Mouse (Mus musculus) urinary bladder, postnatal 36 days (tissue): Measurements from ENCODE around the gene Crat.
A peak's percentile ranks its signal among the peaks of the same experiment; 100 is the strongest.

Experiments used
- DNase-seq, 2 experiments: peaks; one replicate each; pipeline ENCODE4 v3.0.0; 2022; ENCODE audit warnings: low spot score in 2 of 2, mixed read lengths in 1 of 2

The Crat gene

GRCm38 (mm10) chr2:30415157-30415935 lies at the start of gene Crat:
Crat (minus strand) TSS chr2:30415813.
- peak; percentile 91 to 95 for DNase-seq

DNA sequence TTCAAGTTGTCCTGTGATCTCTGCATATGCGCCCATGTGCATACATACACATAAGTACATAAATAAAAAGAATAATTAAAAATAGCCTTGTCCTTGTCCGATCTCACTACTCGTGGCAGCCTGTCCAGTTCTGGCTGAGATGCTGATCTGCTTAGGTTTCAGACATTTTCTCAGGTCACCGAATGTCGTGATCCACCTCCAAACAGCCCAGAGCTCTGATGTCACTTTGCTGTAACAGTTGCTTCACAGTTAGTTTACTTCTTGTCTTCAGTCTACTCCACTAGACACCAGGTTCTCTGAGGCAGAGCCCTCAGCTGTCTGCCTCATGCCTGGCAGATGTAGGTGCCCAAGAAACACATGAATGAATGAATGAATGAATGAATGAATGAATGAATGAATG lies 48.8 kb upstream of the Crat start:
- no peak for DNase-seq

DNA sequence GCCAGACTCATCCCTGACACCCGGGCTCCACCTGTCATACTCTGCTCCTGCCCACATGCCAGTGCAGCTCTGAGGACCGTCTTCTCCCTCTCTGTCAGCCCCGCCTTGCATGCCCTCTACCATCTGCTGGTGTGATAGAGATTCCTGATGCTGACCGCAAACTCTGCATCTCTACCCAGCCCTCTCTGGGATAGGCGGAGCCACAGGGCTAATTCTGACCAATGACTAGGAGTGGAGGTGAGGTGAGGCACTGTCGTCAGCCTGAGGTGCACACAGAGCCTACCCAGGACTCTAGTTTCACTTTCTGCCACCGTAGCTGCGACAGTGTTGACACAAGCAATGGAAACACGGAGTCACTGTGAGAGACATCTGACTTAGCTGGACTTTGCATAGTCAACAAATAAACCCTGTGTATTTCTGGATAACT lies 48.3 kb upstream of the Crat start:
- DNase-seq, result peak; percentile 70 to 73

- DNase-seq, result peak; percentile 61 to 79
Observed at GRCm38 (mm10) chr2:30463341-30463761, 47.7 kb upstream of the Crat start.

- no peak for DNase-seq
Observed at GRCm38 (mm10) chr2:30459241-30459640, 43.6 kb upstream of the Crat start.

DNA sequence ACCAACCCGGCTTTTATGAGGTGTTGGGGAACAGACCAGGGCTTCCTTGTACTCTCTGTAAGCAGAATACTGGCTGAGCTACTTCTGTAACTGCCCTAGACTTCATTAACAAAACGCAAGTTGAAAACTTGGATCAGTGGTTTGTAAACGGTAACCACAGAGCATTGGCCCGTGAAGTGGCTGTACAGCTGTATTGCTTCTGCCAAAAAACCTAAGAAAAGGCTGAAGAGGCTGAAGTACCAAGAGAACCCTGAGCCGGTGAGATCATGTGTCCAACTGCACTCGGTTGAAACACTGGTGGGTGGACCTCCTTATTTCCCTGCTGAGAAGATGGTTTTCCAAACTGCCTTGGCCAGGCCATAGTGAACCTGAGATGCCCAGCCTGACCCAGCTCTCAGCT lies 42.7 kb upstream of the Crat start:
- no peak for DNase-seq

- no peak for DNase-seq
Observed at GRCm38 (mm10) chr2:30456104-30456980, 40.7 kb upstream of the Crat start.

- no peak for DNase-seq
Observed at GRCm38 (mm10) chr2:30454587-30454986, 39.0 kb upstream of the Crat start.

DNA sequence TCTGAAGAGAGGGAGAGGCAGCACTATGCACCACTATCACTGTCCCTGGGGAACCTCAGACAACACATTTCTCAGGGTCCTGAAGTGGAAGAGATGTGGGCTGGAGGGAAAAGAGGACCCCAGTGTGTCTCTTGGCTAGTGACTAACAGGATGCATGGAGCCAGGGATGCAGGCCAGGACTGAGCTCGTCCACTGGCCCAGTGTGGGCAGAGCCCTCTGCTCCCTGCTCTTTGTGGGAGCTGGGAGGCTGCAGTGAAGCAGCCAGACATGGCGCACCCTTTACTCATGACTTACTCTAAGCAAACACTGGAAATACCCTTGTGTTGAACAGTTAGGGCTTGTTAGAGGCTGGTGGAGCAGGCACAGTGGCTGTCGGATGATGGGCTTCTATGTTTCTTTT lies 38.0 kb upstream of the Crat start:
- no peak for DNase-seq

DNA sequence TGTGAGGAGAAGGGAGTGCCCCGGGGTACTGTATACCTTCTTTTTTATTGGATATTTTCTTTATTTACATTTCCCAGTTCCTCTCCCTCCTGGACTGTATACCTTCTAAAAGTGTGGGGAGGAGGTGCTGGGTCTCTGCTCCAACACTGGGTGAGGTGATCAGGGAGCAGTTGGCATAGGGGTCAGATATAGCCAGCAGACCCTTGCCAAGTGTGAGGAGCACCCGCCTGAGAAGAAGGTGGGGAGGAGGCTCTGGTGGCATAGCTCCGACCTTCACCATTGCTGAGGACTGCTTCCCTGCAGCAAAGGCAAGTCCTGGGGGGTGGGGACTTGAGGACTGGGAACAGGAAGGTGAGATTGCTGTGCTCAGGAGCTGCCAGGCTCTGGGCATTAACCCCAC lies 35.9 kb upstream of the Crat start:
- no peak for DNase-seq

GRCm38 (mm10) chr2:30450530-30450929 lies 34.9 kb upstream of the Crat start:
- DNase-seq, result no peak

DNA sequence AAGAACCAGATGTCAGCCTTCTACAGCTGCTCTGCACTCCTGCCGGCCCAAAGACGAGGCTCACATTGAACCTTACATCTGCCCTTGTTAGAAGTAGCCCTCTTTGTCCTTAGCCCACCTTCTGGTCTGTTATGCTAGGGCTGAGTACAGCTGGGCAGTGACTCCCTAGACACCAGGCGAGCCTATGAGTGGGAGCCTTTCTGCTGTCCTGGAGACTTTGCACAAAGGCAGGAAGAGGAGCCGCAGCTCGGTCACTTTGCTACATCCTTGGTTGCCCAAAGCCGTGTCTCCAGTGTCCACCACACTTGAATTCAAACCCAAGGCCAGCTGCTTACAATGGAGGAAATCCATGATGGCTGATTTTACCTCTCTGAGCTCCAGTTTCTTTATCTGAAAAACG lies 32.8 kb upstream of the Crat start:
- DNase-seq, result no peak

- no peak for DNase-seq
Observed at GRCm38 (mm10) chr2:30446891-30447826, 31.5 kb upstream of the Crat start.

GRCm38 (mm10) chr2:30445312-30445711 lies 29.7 kb upstream of the Crat start:
- DNase-seq, result peak; percentile 58 to 66

GRCm38 (mm10) chr2:30444450-30444849 lies 28.8 kb upstream of the Crat start:
- no peak for DNase-seq

GRCm38 (mm10) chr2:30444006-30444405 lies 28.4 kb upstream of the Crat start:
- DNase-seq, result no peak

- no peak for DNase-seq
Observed at GRCm38 (mm10) chr2:30443281-30443680, 27.7 kb upstream of the Crat start.

DNA sequence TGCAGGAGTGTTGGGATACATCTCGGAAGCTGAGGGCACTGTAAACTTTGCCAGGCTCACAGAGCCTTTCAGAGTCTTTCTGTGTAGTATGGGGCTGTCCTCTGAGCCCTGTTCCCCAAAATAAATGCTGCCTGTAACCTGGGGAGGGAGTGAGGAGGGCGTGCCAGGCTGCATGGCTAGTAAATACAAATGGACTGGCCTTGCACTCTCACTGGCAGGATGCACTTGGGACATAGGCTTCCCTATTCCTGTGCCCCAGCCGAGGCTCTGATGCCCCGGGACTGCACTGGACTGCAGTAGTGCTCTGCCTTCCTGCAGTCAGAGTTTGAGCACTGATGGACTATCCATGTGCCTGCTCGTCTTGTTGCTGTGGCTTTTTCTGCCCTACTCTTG lies 26.9 kb upstream of the Crat start:
- DNase-seq, result no peak

DNA sequence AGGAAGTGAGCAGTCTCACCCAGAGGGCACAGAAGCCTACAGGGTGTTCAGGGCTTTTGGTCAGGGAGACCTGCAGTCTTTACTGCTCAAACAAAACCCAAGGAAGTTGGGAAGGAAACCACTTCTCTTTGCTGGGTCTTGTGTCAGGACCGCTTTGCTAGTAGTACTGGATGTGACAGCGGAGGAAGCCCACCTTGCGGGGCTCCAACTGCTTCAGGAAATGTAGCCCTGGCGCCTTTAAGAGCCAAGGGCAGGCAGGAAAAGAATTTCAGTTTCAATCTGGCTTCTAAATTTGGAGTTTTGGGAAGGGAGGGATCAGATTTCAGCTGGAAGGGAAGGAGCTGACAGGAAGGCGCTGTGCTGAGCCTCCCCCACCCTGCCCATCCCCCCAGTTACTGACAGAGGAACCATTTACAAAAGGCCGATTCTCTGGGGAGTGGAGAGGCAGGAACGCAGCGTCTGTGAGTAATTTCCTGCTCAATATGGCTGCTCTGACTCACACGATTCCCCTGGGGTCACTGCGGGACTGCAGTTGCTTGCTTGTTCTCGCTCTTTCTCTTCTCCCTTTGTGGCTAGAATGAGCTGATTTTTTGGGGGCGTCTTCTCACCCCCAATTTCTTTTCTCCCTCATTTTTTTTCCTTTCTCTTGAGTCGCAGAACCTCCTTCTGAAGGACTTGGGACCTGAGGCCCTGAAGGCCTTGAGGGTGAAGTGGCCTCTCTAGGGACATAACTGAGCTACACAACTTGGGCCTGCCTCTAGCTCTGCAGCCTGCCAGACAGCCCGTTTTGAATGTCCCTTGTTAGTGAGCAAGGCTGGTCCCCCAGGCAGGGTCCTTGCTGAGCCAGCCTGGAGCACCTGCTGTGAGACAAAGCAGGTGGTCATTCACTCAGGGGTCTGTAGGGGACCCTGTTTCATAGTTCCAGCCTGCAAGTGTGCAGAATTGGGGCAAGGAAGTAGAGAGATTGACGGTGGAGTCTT lies 26.2 kb upstream of the Crat start:
- DNase-seq, result peak; percentile 69 to 83

DNA sequence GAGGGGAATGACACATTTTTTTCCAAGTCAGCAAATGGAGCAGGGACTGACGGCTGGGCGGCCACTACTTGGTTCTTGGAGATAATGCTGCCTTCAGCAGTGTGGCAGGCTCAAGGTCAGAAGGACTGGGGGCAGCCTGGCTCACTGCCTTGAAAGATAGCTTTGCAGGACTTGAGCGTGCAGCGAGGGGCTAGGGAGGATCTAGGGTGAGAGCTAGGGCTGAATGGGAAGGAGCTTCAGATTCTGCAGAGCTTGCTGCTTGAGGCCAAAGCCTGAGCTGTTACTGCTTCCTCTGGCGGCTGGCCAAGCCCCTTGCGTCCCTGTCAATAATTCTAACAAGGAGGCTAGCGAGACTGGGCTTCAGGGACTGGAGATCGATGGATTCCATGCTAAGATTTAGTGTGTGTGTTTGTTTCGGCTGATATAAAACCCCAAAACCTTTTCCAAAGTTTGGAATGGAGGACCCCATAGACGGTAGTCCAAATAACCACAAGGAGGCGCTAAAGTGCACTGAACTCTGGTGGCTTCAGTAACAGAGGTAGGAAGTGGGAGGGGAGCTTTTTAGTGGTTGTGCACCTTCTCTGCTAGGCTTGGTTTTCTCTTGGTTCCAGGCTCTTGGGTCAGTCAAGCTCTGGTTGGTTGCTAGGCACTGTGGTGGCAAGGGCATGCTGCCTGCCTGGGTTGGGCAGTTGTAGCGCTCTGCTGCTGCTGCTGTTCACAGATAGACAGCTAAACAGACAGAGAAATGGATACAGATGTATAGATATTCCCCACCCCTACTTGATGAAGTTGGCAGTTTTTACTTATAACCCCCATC lies 25.3 kb upstream of the Crat start:
- DNase-seq, result peak; percentile 59 to 62
